Mouse (Mus musculus) lung, postnatal 25 days (tissue): ENCODE results near the gene Arhgef10l.

Source experiments
- DNase-seq: peaks from one replicate; pipeline ENCODE4 v3.0.0; 2022; ENCODE audit warnings: low spot score

Gene Arhgef10l

GRCm38 (mm10) chr4:140694551-140695060 is 28.8 kb upstream of the Arhgef10l start:
- DNase-seq: no peak

DNA sequence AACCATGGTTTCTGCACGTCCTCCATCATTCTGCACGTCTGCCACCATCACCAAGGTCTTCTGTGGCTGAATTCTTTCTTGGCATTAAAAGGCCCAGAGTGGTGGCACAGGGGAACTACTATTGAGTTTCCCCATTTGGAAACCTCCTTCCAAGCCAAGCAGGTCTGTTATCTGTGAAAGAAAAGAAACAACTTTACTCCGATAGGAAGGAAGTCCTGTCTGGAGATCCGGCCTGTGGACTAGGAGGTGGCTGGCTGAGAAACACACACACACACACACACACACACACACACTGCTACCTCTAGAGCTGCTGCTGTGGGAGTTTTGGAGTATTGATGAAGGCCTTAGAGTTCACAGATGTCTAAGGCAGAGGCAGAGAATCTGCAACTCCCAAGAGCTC is 27.7 kb upstream of the Arhgef10l start:
- DNase-seq: no peak

DNA sequence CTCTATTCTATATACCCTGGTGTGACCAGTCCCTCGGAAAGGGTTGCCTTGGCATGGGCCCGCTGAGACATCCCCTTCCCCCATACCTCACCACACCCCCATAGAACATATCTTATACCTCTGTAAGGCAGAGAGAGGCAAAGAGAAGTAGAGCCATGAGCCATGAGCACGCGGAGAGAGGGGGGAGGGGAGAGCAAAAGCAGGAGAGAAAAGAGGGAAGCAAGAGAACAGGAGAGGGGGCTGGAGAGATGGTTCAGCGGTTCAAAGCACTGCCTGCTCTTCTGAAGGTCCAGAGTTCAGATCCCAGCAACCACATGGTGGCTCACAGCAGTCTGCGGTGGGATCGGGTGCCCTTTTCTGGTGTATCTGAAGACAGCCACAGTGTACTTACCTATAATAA is 25.7 kb upstream of the Arhgef10l start:
- no peak for DNase-seq

- no peak for DNase-seq
Observed at GRCm38 (mm10) chr4:140689873-140690655, 24.3 kb upstream of the Arhgef10l start.

- DNase-seq: no peak
Observed at GRCm38 (mm10) chr4:140688826-140689425, 23.1 kb upstream of the Arhgef10l start.

DNA sequence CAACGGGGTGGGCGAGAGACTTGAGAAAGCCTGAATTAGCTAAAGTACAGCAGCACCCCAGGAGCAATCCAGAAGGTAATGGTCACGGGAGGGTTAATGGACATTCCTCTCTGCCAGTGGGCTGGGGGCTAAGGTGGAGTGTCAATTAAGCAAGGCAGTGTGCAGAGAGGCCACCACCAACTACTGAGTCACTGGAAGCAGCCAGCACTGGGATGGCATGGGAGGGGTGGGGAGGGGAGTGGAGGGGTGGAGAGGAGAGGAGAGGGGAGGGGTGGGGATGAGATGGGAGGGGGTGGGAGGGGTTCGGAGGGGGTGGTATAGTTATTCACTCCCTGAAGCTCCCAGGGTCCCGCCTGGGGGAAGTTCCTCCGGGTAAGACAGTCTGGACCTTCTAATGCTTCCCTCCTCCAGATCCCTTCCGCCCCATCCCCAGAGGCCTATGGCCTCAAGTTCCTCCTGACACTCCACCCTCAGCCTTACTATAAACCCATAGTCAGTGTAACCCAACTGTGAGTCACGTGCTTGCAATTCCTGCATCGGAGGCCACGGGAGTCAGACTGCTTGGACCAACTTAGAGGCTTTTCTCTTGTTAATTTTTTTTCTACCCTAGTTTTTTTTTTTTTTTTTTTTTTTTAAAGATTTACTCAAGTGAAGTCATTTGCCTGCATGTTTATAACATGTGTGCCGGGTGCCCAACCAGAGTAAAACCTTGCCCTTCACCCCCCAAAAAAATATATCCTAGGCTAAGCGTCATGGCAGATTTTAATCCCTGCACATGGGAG is 22.4 kb upstream of the Arhgef10l start:
- no peak for DNase-seq

GRCm38 (mm10) chr4:140684881-140685303 is 19.1 kb upstream of the Arhgef10l start:
- DNase-seq: no peak

- DNase-seq: peak; percentile 54
Observed at GRCm38 (mm10) chr4:140684141-140684871, 18.5 kb upstream of the Arhgef10l start.

DNA sequence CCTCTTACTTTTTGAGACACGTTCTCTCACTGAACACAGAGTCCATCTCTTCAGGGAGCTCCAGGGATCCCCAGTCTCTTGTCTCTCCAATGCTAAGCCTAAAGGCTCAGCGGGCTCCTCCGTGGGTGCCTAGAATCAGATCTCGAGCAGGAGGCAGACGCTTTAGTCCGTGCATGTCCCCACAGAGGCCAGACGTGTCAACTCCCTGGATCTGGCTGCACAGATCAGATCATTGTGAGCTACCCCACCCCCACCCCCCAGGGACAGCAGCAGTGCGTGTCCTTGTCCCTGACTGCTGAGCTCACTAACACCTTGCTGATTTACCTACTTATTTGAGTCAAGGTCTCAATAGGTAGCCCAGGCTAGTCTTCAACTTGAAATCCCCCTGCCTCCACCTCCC is 17.8 kb upstream of the Arhgef10l start:
- DNase-seq: no peak

DNA sequence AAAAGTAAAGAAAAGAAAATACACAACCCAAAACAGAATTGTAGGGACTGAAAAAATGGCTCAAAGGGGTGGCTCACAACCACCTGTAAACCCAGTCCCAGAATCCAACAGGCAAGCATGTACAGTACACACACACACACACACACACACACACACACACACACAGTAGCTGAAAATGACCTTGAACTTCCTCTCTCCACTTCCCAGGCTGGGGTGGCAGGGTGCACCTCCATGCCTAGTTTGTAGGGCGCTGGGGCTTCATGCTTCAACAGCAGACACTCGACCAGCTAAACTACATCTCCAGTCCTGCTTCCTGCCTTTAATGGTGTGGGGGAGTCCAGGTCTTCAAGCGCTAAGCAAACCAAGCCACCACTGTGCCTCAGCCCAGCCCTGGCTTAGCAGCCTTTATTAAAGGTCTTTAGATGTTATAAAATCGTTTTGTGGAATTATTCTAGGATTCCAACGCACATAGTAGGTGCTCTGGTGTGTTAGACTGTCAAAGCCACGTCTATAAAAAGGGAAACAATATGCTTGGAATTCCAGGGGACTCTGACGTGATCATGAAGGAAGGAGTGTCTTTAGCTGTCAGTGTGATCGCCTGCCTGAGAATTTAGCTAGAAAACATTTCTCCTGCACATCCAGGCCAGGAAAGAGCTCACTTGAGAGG is 15.1 kb upstream of the Arhgef10l start:
- DNase-seq: no peak

DNA sequence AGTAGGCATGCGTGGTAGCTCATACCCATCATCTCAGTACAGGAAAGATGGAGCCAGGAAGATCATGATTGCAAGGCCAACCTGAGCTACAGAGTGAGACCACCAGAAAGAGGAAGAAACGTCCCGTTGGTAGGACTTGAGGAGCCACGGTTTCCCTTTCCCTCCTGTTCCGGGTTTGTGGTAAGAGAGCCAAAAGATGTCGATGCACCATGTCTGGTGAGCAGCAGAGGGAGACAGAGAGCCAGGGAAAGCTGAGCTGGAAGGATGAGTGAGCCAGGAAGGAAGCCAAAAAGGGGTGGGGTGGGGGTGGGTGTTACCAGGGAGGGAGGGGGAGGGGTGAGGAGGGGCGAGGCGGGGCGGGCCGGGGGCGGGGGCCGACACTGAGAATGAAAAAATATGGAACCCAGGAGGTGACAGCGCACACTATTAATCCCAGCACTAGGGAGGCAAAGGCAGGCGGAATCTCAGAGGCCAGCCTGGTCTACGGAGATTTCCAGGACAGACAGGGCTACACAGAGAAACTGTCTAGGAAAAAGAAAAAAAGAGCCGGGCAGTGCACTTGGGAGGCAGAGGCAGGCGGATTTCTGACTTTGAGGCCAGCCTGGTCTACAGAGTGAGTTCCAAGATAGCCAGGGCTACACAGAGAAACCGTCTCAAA is 14.0 kb upstream of the Arhgef10l start:
- peak; percentile 86 for DNase-seq

GRCm38 (mm10) chr4:140679038-140679437 is 13.2 kb upstream of the Arhgef10l start:
- no peak for DNase-seq

DNA sequence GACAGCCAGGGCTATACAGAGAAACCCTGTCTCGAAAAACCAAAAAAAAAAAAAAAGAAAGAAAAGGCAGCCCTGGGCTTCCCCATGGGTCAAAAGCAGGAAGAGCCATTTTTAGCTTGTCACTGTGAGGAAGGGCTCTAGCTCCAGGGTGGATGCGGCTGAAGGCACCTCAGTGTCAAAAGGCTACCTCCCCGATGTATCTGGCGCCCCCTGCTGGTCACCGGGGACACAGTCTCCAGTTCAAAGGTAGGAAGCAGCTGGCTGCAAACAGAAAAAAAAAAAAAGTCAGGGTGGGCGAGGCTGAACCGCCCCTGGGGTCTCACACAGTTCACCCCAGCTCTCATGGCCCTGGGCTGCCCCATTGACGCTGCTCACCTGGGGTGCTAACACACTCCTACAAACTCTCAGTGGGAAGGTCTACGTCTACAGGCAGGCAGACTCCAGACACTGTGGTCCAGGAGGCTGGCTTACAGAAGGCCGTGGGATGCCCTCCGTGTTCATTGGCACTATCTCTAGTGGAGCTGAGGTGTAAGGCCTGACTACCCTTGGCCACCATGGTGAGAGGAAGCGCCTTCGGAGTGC is 8.6 kb upstream of the Arhgef10l start:
- peak; percentile 80 for DNase-seq

DNA sequence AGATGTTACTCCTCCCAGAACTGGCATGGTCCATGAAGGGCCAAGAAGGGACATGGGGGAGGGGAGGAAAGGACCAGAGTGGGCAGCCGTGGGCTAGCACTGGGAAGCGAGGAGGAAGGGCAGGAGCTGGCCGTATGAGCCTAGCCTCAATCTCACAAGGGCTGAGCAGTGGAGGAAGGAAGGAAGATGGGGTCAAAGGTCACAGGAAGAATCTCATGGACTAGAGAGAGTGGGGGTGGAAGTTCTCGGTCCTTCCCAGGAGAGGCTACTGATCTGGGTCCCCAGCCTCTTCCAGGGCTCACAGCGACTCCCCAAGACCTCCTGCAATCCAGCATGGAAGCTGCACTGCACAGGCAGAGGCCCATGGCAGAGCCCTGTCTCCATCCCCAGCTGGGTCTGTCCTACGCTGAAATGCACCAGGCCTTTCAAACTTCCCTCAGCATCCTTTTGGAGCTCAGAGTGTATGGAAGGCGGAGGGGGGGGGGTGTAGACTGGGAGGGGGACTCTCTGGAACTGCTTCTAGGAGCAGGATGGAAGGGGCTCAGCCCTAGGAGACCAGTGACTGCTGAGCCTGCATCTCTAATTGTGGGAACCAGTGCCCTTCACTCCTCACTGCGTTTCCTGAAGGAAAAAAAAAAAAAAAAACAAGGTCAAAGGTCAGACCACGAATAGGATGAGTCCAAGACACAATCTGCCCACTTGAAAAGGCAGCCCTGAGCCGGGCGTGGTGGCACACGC is 7.9 kb upstream of the Arhgef10l start:
- no peak for DNase-seq

- no peak for DNase-seq
Observed at GRCm38 (mm10) chr4:140667802-140668201, 2.0 kb upstream of the Arhgef10l start.

DNA sequence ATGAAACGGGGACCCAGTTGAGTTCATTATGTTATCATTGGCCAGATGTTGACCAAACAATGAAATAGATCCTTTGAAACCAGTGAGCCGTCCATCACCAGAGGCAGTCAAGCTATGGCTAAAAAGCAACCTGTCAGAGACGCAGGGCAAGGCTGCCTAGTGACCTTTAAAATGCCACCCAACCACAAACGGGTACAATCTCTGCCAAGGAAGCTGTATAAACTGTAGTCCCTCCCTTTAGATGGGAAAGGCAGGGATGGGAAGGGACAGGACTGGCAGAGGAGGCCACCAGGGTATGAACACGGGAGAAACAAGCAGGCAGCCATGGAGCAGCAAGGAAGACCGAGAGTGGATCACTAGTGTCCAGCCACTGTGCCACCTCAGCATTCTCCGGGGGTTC is 759 bp downstream of the Arhgef10l start:
- no peak for DNase-seq

DNA sequence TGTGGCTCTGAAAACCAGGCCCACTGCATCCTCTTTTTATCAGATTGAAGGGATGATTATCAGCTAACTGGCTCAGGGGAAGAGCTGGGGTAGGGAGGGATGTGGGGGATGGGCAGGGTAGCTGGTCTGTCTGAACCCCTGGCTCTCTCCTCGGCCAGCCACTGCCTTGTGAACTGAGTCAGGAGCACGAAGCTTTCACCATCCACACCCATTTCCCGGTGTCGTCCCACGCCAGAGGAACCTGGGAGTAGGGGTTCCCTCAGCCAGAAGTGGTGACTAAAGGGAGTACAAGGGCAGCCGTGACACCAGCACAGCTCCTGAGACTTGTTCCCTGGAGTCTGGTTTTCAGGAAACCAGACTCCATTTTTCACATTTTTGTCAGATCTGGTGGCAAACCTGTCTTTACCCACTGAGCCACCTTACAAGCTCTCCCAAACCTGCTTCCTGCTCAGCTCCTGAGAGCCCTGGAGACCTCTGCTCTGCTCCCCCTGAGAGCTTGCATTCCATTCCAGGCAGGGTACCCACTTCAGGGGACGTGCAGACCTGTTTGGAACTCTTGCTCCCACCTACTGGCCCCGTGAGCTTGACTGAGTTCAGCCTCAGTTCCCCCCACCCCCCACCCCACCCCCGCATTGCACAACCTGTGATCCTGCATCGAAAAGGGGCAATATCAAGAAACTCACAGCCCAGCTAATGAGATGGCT is 2.8 kb downstream of the Arhgef10l start:
- DNase-seq: no peak

- DNase-seq: no peak
Observed at GRCm38 (mm10) chr4:140662453-140662852, 3.4 kb downstream of the Arhgef10l start.

GRCm38 (mm10) chr4:140661406-140662022 is 4.3 kb downstream of the Arhgef10l start:
- no peak for DNase-seq
